Mouse (Mus musculus): ENCODE data around the gene Sh3bgrl2. TPM values are rescaled to one million over a fixed set of nuclear protein-coding genes. Genes with fewer than 3 reads are reported as not detected.

Sh3bgrl2 gene
- polyA plus RNA-seq, 1 experiment = 5.8 TPM

DNA sequence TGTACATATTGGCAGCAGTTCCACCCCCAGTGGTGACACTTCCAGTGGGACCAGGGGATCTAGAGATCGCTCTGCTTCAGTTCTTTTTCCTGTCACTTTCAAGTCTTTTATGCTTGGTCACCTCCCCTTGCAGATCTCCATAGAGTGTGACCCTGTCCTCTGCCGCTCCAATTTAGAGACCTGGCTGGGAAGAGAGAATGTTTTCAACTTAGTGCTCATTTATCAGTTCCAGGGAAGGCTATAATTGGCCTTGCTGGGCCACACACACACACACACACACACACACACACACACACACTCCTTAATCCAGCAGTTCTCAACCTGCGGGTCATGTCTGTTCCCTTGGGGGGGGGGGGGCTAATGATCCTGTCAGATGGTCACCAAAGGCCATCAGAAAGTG, 86.6 kb downstream of the Sh3bgrl2 start:
- no peak for TF ChIP-seq CTCF (IDR thresholded peaks at IDR 0.05; ENCODE audit: control insufficient read depth, insufficient read depth, insufficient replicate concordance, low read depth, low read length)
- TF ChIP-seq POLR2A (IDR thresholded peaks at IDR 0.05; ENCODE audit: control insufficient read depth, low read depth, low read length) = no peak
- no peak overlapping the region for H3K27ac ChIP-seq (ENCODE audit: control insufficient read depth, insufficient read depth, low read depth, low read length)
- H3K4me1 ChIP-seq (ENCODE audit: control insufficient read depth, insufficient read depth, low read length) = no peaks in the 10 kb centered on the region

DNA sequence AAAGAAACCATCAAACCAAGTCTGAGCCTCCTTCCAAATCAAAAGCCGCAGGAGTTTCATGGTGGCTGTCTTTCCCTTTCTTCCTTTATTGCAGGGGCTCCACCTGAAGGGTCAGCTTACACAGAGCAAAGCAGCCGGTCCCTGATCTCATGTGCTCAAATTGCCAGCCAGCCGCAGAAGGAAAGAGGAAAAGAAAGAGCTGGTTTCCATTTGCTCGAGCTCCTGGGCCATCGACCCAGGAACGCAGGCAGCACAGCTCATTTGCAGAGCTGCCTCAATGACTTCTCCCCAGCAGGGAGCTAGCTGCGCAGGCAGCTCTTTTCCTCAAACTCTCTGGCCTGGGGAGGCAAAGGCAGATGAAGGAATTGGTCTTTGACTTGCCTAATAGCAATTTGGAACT, 87.9 kb downstream of the Sh3bgrl2 start:
- no peak overlapping the region for H3K27ac ChIP-seq (ENCODE audit: control insufficient read depth, insufficient read depth, low read depth, low read length)
- H3K4me1 ChIP-seq (ENCODE audit: control insufficient read depth, insufficient read depth, low read length) = no peaks in the 10 kb centered on the region
- no peaks in the 10 kb centered on the region for H3K27me3 ChIP-seq (ENCODE audit: control insufficient read depth, insufficient read depth, low read length)
- TF ChIP-seq POLR2A (IDR thresholded peaks at IDR 0.05; ENCODE audit: control insufficient read depth, low read depth, low read length) (no peak), CTCF (IDR thresholded peaks at IDR 0.05; ENCODE audit: control insufficient read depth, insufficient read depth, insufficient replicate concordance, low read depth, low read length) (no peak)
- no peak overlapping the region for H3K4me3 ChIP-seq (ENCODE audit: control insufficient read depth, low read depth, low read length)
- H3K36me3 ChIP-seq (ENCODE audit: control insufficient read depth, insufficient read depth, low read length) = no peaks in the 10 kb centered on the region

More for the DNA sequence above, 86.6 kb downstream of the Sh3bgrl2 start:
- no peak overlapping the region for H3K4me3 ChIP-seq (ENCODE audit: control insufficient read depth, low read depth, low read length)
- no peaks in the 10 kb centered on the region for H3K36me3 ChIP-seq (ENCODE audit: control insufficient read depth, insufficient read depth, low read length)
- no peaks in the 10 kb centered on the region for H3K27me3 ChIP-seq (ENCODE audit: control insufficient read depth, insufficient read depth, low read length)

DNA sequence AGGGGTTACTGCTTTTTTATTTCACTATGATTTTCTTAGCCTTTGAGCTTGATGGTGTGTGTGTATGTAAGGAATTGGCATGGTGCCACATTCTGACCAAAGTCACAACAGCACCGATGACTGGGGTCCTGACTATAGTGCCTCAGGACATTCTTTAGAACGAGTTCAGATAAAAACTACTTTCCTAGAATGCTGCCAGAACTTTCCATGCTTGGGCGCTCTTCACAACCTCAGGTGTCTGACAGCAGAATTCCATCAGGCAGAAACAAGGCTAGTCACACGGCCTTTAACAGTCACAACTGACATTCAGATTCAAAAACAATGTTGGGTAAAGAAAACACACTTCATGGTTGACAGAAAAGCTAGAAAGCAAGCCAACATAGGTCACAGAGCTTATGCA, 95.0 kb downstream of the Sh3bgrl2 start:
- Histone ChIP-seq H3K4me3 (ENCODE audit: control insufficient read depth, low read depth, low read length) (no peak overlapping the region), H3K36me3 (ENCODE audit: control insufficient read depth, insufficient read depth, low read length) (no peaks in the 10 kb centered on the region), H3K27me3 (ENCODE audit: control insufficient read depth, insufficient read depth, low read length) (no peaks in the 10 kb centered on the region), H3K4me1 (ENCODE audit: control insufficient read depth, insufficient read depth, low read length) (no peaks in the 10 kb centered on the region), H3K27ac (ENCODE audit: control insufficient read depth, insufficient read depth, low read depth, low read length) (no peak overlapping the region)
- TF ChIP-seq POLR2A (IDR thresholded peaks at IDR 0.05; ENCODE audit: control insufficient read depth, low read depth, low read length) = no peak
- TF ChIP-seq CTCF (IDR thresholded peaks at IDR 0.05; ENCODE audit: control insufficient read depth, insufficient read depth, insufficient replicate concordance, low read depth, low read length) = no peak

DNA sequence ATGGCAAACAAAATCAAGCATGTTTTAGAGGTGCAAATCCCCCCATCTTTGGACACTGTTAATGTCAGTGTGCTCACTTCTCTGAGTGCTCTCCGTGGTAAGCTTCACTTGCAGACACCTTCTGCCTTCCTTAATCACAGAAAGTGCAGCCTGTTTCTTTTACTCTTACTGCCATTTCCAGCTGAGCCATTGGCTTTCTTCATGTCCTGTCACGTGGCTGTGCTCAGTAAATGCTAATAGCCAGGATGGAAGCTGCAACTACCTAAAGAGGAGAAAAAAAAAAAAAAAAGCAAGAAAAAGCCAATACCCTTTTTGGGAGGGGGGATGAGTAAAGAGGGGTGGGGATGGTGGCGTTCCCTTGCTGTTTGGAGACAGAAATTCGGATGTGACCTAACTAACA, 95.7 kb downstream of the Sh3bgrl2 start:
- Histone ChIP-seq H3K27me3 (ENCODE audit: control insufficient read depth, insufficient read depth, low read length) (no peaks in the 10 kb centered on the region), H3K4me3 (ENCODE audit: control insufficient read depth, low read depth, low read length) (no peak overlapping the region), H3K4me1 (ENCODE audit: control insufficient read depth, insufficient read depth, low read length) (no peaks in the 10 kb centered on the region), H3K36me3 (ENCODE audit: control insufficient read depth, insufficient read depth, low read length) (no peaks in the 10 kb centered on the region), H3K27ac (ENCODE audit: control insufficient read depth, insufficient read depth, low read depth, low read length) (no peak overlapping the region)
- TF ChIP-seq CTCF (IDR thresholded peaks at IDR 0.05; ENCODE audit: control insufficient read depth, insufficient read depth, insufficient replicate concordance, low read depth, low read length) (no peak), POLR2A (IDR thresholded peaks at IDR 0.05; ENCODE audit: control insufficient read depth, low read depth, low read length) (no peak)

DNA sequence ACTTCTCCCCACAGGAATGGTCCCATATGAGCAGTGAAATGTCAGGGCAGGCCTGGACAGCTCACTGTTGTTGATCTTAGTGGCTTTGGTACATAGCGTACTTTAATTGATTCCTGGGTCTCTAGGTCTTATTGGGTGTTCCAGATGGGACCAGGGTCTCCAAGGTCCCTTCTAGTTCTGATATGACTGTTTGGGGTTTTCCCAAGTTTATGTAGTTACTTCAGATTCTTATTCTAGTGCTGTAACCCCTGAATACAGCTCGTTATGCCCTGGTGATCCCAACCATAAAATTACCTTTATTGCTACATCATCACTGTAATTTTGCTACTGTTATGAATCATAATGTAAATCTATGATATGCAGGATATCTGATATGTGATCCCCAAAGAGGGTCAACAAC, 98.1 kb downstream of the Sh3bgrl2 start:
- H3K27me3 ChIP-seq (ENCODE audit: control insufficient read depth, insufficient read depth, low read length) = no peaks in the 10 kb centered on the region
- H3K4me1 ChIP-seq (ENCODE audit: control insufficient read depth, insufficient read depth, low read length) = no peaks in the 10 kb centered on the region; the same call in 1 of the 2 replicates
- H3K4me3 ChIP-seq (ENCODE audit: control insufficient read depth, low read depth, low read length) = no peak overlapping the region
- no peak overlapping the region for H3K27ac ChIP-seq (ENCODE audit: control insufficient read depth, insufficient read depth, low read depth, low read length)
- no peak for TF ChIP-seq POLR2A (IDR thresholded peaks at IDR 0.05; ENCODE audit: control insufficient read depth, low read depth, low read length)
- TF ChIP-seq CTCF (IDR thresholded peaks at IDR 0.05; ENCODE audit: control insufficient read depth, insufficient read depth, insufficient replicate concordance, low read depth, low read length) = no peak
- no peaks in the 10 kb centered on the region for H3K36me3 ChIP-seq (ENCODE audit: control insufficient read depth, insufficient read depth, low read length)

DNA sequence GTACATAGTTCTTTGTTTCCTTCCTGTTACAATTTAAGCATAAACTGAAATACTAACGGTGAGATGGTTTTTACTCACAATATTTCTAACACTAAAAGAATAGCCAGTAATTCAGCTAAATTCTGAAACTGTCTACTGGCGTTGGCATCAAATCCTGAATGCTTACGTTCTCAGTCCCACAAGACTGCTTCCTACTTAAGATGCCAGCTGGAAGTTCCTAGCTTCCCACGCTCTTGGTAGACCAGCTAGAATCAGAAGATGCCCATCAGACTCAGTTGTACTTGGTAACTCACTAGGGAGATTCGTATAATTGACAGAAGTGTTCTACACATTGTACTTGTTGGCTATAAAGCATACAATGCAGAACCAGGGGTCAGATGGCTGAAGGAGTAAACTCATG, 98.6 kb downstream of the Sh3bgrl2 start:
- H3K27me3 ChIP-seq (ENCODE audit: control insufficient read depth, insufficient read depth, low read length) = no peaks in the 10 kb centered on the region
- TF ChIP-seq CTCF (IDR thresholded peaks at IDR 0.05; ENCODE audit: control insufficient read depth, insufficient read depth, insufficient replicate concordance, low read depth, low read length) = no peak
- TF ChIP-seq POLR2A (IDR thresholded peaks at IDR 0.05; ENCODE audit: control insufficient read depth, low read depth, low read length) = no peak

DNA sequence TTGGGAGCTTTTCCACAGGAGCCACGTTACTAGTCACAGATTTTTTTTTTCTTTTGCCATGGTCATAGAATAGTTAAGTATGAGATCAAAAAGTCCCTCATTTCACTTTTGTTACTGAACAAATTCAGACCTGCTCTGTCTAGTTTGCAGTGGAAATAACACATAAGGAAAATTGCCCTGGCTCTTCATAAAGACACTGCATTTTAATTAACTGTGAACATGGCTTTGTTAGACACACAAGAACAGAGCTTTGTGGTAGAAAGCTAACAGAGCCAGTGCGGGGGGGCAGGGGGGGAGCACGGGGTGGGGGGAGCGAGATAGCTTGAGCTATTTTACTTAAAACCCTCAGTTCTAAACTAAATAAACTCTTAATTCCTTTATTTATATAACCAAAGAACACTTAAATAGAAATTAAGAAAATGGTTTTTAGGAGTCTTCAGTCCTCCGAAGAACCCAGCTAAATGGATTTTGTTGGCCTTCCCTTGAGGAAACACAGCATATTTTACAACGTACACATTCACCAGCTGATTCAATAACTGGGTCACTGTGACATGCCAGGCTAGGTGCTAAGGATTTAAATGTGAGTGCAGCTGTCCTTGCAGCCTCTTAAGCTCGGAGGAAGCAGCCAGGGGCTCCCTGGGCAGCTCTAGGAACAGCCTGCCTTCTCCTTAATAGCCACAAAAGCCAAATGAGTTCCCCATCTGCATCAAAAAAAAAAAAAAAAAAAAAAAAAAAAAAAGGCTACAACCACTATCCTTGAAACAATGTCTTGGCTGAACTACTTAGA, 100.0 kb downstream of the Sh3bgrl2 start:
- no peaks in the 10 kb centered on the region for H3K27me3 ChIP-seq (ENCODE audit: control insufficient read depth, insufficient read depth, low read length)
- H3K36me3 ChIP-seq (ENCODE audit: control insufficient read depth, insufficient read depth, low read length) = no peaks in the 10 kb centered on the region
- TF ChIP-seq POLR2A (IDR thresholded peaks at IDR 0.05; ENCODE audit: control insufficient read depth, low read depth, low read length) (no peak), CTCF (IDR thresholded peaks at IDR 0.05; ENCODE audit: control insufficient read depth, insufficient read depth, insufficient replicate concordance, low read depth, low read length) (no peak)
- H3K4me3 ChIP-seq (ENCODE audit: control insufficient read depth, low read depth, low read length) = no peak overlapping the region
- H3K4me1 ChIP-seq (ENCODE audit: control insufficient read depth, insufficient read depth, low read length) = peaks cover 3% of the 10 kb centered on the region; the same call in 1 of the 2 replicates
- H3K27ac ChIP-seq (ENCODE audit: control insufficient read depth, insufficient read depth, low read depth, low read length) = no peak overlapping the region

More for the DNA sequence above, 98.6 kb downstream of the Sh3bgrl2 start:
- H3K27ac ChIP-seq (ENCODE audit: control insufficient read depth, insufficient read depth, low read depth, low read length) = no peak overlapping the region
- H3K4me3 ChIP-seq (ENCODE audit: control insufficient read depth, low read depth, low read length) = no peak overlapping the region
- no peaks in the 10 kb centered on the region for H3K36me3 ChIP-seq (ENCODE audit: control insufficient read depth, insufficient read depth, low read length)
- H3K4me1 ChIP-seq (ENCODE audit: control insufficient read depth, insufficient read depth, low read length) = no peaks in the 10 kb centered on the region; the same call in 1 of the 2 replicates

Measured in testis, adult 2 months (tissue).